Mouse (Mus musculus) midbrain, embryonic 16.5 days (tissue): ENCODE data around the gene Cactin. TPM values are rescaled to one million over a fixed set of nuclear protein-coding genes. Genes with fewer than 3 reads are reported as not detected.

Source experiments
- ATAC-seq: fragments of 200-750 bp; cut with Nextera tagmentation; 2 replicates; pipeline ENCODE4 v1.8.0; 2017; ENCODE audit warnings: moderate TSS enrichment
- H3K27ac ChIP-seq: fragments of 300-500 bp; sonication (generic); 2 replicates; pipeline ENCODE4 v1.5.1; 2014; ENCODE audit warnings: mild to moderate bottlenecking, low read length, mixed read lengths
- H3K27me3 ChIP-seq: fragments of 300-500 bp; sonication (generic); 2 replicates; pipeline ENCODE4 v1.6.1; 2014; ENCODE audit warnings: low read depth, low read length, mixed read lengths; ENCODE audit not compliant: control insufficient read depth, insufficient read depth
- H3K36me3 ChIP-seq: fragments of 300-500 bp; sonication (generic); 2 replicates; pipeline ENCODE4 v1.6.1; 2014; ENCODE audit warnings: mild to moderate bottlenecking, low read length, moderate library complexity, mixed read lengths; ENCODE audit not compliant: control insufficient read depth, insufficient read depth
- H3K4me1 ChIP-seq: fragments of 300-500 bp; sonication (generic); 2 replicates; pipeline ENCODE4 v1.6.1; 2014; ENCODE audit warnings: mild to moderate bottlenecking, low read length, mixed read lengths; ENCODE audit not compliant: control insufficient read depth, insufficient read depth
- H3K4me2 ChIP-seq: fragments of 300-500 bp; sonication (generic); 2 replicates; pipeline ENCODE4 v1.6.1; 2014; ENCODE audit warnings: mild to moderate bottlenecking, low read length, mixed read lengths
- H3K4me3 ChIP-seq: fragments of 300-500 bp; sonication (generic); 2 replicates; pipeline ENCODE4 v1.5.1; 2014; ENCODE audit warnings: low read depth, mild to moderate bottlenecking, low read length, moderate library complexity, mixed read lengths
- H3K9ac ChIP-seq: fragments of 300-500 bp; sonication (generic); 2 replicates; pipeline ENCODE4 v1.6.1; 2014; ENCODE audit warnings: low read depth, low read length, mixed read lengths
- H3K9me3 ChIP-seq: fragments of 300-500 bp; sonication (generic); replicated peaks from 2 replicates; pipeline ENCODE4 v1.6.1; 2014; ENCODE audit warnings: mild to moderate bottlenecking, low read length, mixed read lengths; ENCODE audit not compliant: control insufficient read depth, poor library complexity, severe bottlenecking
- WGBS: fragments of 180-500 bp; shearing (Covaris S2); extraction: QIAGEN DNeasy Blood & Tissue Kit; methylation state at CpG from one replicate; pipeline ENCODE4 v1.1.7; 2014; 5-methylcytosine and 5-hydroxymethylcytosine counted together
- polyA plus RNA-seq: library from polyadenylated mRNA; unstranded; fragments of >200 nt; fragmentation: Nextera tagmentation; extraction: Ambion mirVana; gene quantifications from 2 replicates; pipeline ENCODE4 v1.2.1, GENCODE M21; 2015

Cactin gene
- polyA plus RNA-seq, 1 experiment from 2014 or later: 27.6 TPM

- WGBS: under 1% methylated on average over 38 of the region's 38 CpGs
- Histone ChIP-seq H3K9me3 (no peaks in the 10 kb centered on the region), H3K27me3 (no peaks in the 10 kb centered on the region), H3K4me1 (peaks cover 21% of the 10 kb centered on the region), H3K4me2 (peak overlapping the region; percentile 68), H3K27ac (peak overlapping the region; percentile 88), H3K9ac (peak overlapping the region; percentile 59), H3K4me3 (peak overlapping the region; percentile 78), H3K36me3 (peaks cover 42% of the 10 kb centered on the region)
- ATAC-seq: peak; percentile 47
Observed at GRCm38 (mm10) chr10:81319741-81320549, 958 bp upstream of the Cactin start.

- ATAC-seq: peak; percentile 3
- peaks cover 21% of the 10 kb centered on the region for H3K4me1 ChIP-seq
- no peaks in the 10 kb centered on the region for H3K27me3 ChIP-seq
- H3K4me3 ChIP-seq: peak overlapping the region; percentile 78
- 3% methylated on average over 19 of the region's 20 CpGs for WGBS
- no peaks in the 10 kb centered on the region for H3K9me3 ChIP-seq
- H3K27ac ChIP-seq: peak overlapping the region; percentile 88
- H3K4me2 ChIP-seq: peak overlapping the region; percentile 68
- H3K9ac ChIP-seq: peak overlapping the region; percentile 77
- peaks cover 43% of the 10 kb centered on the region for H3K36me3 ChIP-seq
Observed at GRCm38 (mm10) chr10:81321436-81321835, 533 bp downstream of the Cactin start.

DNA sequence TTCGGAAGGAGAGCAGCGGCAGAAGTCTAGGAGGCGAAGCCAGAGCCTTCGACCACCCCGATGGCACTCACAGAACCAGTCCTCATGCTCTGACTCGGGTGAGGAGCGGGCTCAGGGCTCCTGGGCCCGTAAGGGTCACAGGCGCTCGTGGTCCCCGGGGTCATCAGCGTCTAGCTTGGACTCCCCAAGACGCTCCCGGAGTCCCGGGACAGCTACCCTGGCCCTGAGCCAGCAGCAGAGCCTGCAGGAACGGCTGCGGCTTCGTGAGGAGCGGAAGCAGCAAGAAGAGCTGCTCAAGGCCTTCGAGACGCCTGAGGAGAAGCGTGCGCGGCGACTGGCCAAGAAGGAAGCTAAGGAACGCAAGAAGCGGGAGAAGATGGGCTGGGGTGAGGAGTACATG lies 1.5 kb downstream of the Cactin start:
- Histone ChIP-seq H3K9me3 (no peaks in the 10 kb centered on the region), H3K36me3 (peaks cover 44% of the 10 kb centered on the region), H3K27me3 (no peaks in the 10 kb centered on the region), H3K27ac (no peak overlapping the region), H3K4me3 (no peak overlapping the region), H3K4me2 (no peak overlapping the region; the same call in 1 of the 2 replicates), H3K4me1 (peaks cover 21% of the 10 kb centered on the region), H3K9ac (no peak overlapping the region)
- no peak for ATAC-seq
- WGBS: 95% methylated on average over 27 of the region's 27 CpGs

DNA sequence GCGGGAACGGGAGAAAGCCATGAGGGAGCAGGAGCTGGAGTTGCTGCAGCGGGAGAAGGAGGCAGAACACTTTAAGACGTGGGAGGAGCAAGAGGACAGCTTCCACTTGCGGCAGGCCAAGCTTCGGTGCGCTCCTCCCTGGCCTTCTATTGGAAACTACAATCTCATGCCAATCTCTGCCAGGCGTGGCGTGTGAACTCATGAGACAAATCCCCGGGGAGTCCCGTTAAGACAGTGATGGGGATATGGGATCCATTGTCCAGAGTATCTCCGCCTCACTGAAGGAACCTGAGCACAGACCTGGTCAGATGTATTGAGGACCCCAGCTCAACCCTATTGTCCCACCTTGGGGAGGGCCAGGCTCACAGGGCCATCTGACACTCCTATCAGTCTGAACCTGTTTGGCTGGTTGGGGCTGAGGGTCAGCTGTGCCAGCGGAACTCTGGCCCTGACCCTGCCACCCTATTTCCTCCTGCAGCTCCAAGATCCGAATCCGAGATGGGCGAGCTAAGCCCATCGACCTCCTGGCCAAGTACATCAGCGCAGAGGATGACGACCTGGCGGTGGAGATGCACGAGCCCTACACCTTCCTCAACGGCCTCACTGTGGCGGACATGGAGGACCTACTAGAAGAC lies 2.4 kb downstream of the Cactin start:
- Histone ChIP-seq H3K9ac (no peak overlapping the region), H3K4me2 (no peak overlapping the region), H3K27ac (no peak overlapping the region), H3K36me3 (peaks cover 43% of the 10 kb centered on the region), H3K27me3 (no peaks in the 10 kb centered on the region), H3K4me1 (peaks cover 21% of the 10 kb centered on the region), H3K9me3 (no peaks in the 10 kb centered on the region), H3K4me3 (no peak overlapping the region)
- 93% methylated on average over 23 of the region's 23 CpGs for WGBS
- ATAC-seq: no peak

DNA sequence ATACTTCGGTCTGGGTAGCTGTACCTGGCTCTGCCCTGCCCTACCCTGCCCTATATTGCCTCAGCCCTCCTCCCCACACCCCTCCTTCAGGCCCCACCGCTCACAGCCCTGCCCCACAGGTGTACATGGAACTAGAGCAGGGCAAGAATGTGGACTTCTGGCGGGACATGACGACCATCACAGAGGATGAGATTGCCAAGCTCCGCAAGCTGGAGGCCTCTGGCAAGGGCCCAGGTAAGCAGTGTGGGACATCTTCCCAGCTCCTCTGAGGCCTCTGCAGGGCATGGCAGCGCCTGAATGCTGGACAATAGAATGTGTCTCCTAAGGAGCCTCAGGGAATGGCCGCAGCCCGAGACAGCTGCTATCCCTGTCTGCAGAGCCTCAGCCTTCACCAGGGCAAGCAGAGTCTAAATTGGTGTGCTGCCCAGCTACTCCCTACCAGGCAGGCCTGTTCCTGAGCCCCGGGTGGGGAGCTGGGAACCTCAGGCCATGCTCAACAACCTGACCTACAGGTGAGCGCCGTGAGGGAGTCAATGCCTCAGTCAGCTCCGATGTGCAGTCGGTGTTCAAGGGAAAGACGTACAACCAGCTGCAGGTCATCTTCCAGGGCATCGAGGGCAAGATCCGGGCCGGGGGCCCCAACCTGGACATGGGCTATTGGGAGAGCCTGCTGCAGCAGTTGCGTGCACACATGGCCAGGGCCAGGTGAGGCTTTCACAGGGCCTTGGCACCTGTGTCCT lies 3.1 kb downstream of the Cactin start:
- H3K4me1 ChIP-seq: peaks cover 20% of the 10 kb centered on the region
- no peak overlapping the region for H3K4me2 ChIP-seq
- no peaks in the 10 kb centered on the region for H3K27me3 ChIP-seq
- H3K36me3 ChIP-seq: peaks cover 40% of the 10 kb centered on the region
- no peaks in the 10 kb centered on the region for H3K9me3 ChIP-seq
- no peak overlapping the region for H3K27ac ChIP-seq
- H3K4me3 ChIP-seq: no peak overlapping the region
- ATAC-seq: no peak
- no peak overlapping the region for H3K9ac ChIP-seq
- WGBS: 95% methylated on average over 18 of the region's 18 CpGs

DNA sequence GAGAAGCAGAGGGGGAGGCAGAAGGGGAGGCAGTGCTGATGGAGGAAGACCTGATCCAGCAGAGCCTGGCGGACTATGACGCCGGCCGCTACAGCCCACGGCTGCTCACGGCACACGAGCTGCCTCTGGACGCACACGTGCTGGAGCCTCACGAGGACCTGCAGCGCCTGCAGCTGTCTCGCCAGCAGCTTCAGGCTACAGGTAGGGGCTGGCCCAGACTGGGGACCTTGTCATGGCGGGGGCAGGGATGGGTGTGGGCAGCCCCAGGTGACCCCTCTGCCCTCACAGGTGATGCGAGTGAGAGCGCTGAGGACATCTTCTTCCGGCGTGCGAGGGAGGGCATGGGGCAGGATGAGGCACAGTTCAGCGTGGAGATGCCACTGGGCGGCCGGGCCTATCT lies 4.3 kb downstream of the Cactin start:
- ATAC-seq: no peak
- WGBS: 96% methylated on average over 21 of the region's 21 CpGs
- Histone ChIP-seq H3K4me2 (no peak overlapping the region), H3K9ac (no peak overlapping the region), H3K36me3 (peaks cover 40% of the 10 kb centered on the region), H3K27ac (no peak overlapping the region), H3K4me1 (peaks cover 9% of the 10 kb centered on the region), H3K4me3 (no peak overlapping the region), H3K9me3 (no peaks in the 10 kb centered on the region), H3K27me3 (no peaks in the 10 kb centered on the region)

- no peak overlapping the region for H3K4me2 ChIP-seq
- H3K27ac ChIP-seq: no peak overlapping the region
- no peaks in the 10 kb centered on the region for H3K9me3 ChIP-seq
- H3K4me1 ChIP-seq: peaks cover 9% of the 10 kb centered on the region
- 94% methylated on average over 18 of the region's 18 CpGs for WGBS
- H3K36me3 ChIP-seq: peaks cover 40% of the 10 kb centered on the region
- ATAC-seq: no peak
- H3K9ac ChIP-seq: no peak overlapping the region
- H3K27me3 ChIP-seq: no peaks in the 10 kb centered on the region
- H3K4me3 ChIP-seq: no peak overlapping the region
Observed at GRCm38 (mm10) chr10:81325781-81326180, 4.9 kb downstream of the Cactin start.

- no peak overlapping the region for H3K4me2 ChIP-seq
- H3K9me3 ChIP-seq: no peaks in the 10 kb centered on the region
- H3K9ac ChIP-seq: no peak overlapping the region
- H3K27ac ChIP-seq: no peak overlapping the region
- peaks cover 5% of the 10 kb centered on the region for H3K4me1 ChIP-seq
- H3K4me3 ChIP-seq: no peak overlapping the region
- WGBS: 92% methylated on average over 6 of the region's 6 CpGs
- peaks cover 40% of the 10 kb centered on the region for H3K36me3 ChIP-seq
- peaks cover 3% of the 10 kb centered on the region; the same call in 1 of the 2 replicates for H3K27me3 ChIP-seq
- ATAC-seq: no peak
Observed at GRCm38 (mm10) chr10:81326858-81327257, 6.0 kb downstream of the Cactin start.
